Mouse (Mus musculus) frontal cortex, postnatal 14 days (tissue): ENCODE measurements at regions not wholly inside any gene's neighbourhood (a gene's known extent, or its start where the extent isn't known, plus 50 kb on each side); places are given as distances from the start of the nearest gene placed in this dataset.

Source experiments
- DNase-seq, 2 experiments: peaks; one replicate each; pipeline ENCODE4 v3.0.0; 2022; ENCODE audit warnings: low spot score in 2 of 2

GRCm38 (mm10) chr12:26244701-26245100 is 170.4 kb downstream of the Rnf144a start:
- no peak for DNase-seq

DNA sequence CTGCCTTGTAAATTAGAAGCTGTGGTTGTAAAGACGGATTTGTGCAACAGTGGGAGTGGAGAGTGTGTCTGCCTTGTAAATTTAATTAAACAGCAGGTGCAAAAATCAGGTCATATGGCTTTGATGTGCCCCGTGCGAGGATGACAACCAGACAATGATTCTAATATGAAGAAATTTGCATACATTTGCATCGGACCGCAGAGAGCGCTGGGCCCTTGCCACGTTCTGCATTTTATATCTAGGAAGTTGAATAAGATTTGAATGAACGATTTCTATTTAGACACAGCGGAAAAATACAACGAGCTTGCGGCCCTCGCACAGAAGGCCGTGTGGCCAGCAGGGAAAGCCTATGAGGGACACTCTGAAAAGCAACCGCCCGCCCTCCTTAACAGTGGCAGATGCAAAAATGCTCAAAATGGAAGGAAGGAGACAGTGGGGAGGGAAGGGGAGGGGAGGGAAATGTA is 187.5 kb downstream of the Rnf144a start:
- peak; percentile 12 to 26 for DNase-seq

- peak in 1 of 2 experiments; percentile 52 for DNase-seq
Observed at GRCm38 (mm10) chr12:26226363-26226762, 188.7 kb downstream of the Rnf144a start.

- no peak for DNase-seq
Observed at GRCm38 (mm10) chr12:26212447-26212846, 202.6 kb downstream of the Rnf144a start.

DNA sequence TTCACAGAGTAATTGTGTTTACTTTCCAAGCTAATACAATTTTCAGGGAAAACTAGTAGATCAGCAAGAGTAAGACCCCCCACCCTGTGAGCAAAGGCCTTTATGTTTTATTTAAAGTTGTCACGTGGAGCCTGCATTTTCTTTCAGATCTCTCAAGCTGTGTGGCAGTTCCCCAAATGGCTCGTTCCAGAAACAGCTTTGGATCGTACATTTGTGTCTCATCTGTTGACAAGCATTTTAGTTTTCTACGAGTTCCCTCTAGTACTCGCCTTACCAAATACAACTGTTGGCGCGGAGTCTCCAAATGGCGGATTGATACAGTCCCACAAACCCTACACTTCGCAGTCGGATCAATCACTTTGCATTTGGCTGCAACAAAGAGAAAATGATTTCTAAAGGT is 203.6 kb downstream of the Rnf144a start:
- DNase-seq, result peak in 1 of 2 experiments; percentile 8

- DNase-seq, result no peak
Observed at GRCm38 (mm10) chr12:26206751-26207150, 208.3 kb downstream of the Rnf144a start.

DNA sequence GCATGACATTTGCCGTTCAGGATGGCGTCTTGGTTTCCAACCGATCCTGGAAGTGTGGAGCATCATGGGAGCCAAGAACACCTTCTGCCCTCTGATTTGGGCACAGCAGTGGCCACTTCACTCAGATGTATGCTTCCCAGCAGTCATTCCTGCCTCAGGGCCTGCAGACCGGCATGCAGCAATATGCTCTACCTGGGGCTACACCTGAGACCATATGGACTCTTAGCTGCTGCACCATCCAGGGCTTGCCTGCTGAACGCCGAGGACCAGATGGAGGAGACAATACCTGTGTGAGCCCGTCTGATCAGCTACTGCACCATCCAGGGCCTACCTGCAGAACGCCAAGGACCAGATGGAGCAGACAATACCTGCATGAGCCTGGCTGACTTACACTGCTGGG is 209.0 kb downstream of the Rnf144a start:
- no peak for DNase-seq

DNA sequence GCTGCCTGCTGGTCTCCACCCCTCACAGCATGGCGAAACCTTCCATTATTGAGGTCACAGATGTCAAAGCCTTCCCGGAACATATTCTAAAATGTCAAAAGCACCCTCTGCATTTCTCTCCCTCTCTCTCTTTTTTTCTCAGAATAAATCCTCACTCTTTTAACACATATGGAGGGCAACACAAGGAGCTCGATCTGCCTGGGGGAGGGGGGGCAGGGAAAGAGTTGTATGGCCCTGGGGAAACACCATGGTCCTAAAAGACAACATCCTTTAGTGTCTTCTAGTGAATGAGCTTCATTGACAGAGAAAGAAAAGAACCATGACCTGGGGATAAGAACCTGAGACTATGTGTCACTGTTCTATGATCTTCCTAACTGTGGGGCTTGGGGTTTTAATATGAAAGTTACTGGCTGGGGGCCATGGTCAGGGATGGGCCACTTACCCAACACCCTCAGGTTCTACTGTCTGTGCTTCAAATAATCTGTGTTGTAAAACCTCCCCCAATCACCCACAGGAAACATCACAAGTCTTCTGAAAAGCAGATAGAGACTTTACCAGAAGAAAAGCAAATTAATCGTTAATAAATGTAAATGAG is 223.0 kb downstream of the Rnf144a start:
- no peak for DNase-seq

- no peak for DNase-seq
Observed at GRCm38 (mm10) chr12:26191268-26191981, 223.6 kb downstream of the Rnf144a start.

DNA sequence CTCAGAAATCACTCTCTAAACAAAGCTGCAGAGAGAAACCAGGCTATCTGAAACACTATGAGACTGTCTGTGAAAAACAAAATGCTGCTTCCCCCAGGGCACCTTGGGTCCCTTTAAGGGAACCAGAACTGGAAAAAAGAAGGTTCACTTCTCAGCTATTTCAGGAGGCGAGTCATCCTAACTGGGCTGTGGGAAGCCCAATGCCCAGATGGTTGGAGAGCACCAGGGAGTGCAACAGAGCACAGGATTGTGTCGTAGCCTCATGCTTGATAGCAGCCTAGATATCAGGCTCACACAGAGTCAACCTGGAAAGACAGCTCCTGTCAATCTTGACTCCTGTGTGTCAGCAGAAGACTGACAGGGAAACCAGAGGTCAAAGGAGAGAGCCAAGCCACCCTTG is 226.1 kb downstream of the Rnf144a start:
- no peak for DNase-seq

GRCm38 (mm10) chr12:26187091-26187862 is 227.8 kb downstream of the Rnf144a start:
- DNase-seq, result no peak

- DNase-seq, result no peak
Observed at GRCm38 (mm10) chr12:26184701-26185460, 230.2 kb downstream of the Rnf144a start.

DNA sequence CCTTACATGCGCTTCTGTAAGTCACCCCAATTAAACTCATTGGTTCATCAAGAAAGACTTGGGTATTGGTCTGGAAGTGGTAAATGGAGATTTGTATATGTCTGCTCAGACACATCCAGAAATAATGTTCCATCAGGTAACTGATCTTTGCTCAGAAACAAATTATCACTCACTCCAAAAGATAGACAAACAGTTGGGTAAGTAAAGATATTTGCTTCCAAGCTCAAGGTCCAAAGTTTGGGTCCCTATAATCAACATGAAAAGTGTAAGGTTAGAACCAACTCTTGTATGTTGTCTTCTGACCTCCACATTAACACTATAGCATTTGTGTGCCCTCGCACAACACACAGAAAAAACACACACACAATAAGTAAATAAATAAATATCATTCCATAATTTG is 232.0 kb downstream of the Rnf144a start:
- no peak for DNase-seq

DNA sequence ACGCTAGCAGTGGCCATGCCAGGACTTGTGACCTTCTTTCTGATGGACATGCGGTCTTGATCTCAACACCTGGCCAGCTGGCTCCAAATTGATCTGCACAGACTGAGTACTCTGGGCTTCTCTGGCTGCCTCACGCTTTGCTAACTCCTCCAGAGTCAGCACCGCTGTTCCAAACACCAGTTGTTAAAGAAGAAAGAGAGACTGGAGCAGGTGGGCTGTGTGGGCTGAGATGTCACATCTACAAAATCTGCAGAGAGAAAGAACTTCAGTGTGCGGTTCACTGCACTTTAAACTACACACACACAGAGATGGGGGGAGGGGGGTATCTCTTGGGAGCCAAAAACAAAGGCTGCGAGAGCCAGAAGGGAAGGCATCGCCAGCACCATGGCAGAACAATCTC is 234.2 kb downstream of the Rnf144a start:
- peak in 1 of 2 experiments; percentile 23 for DNase-seq

- DNase-seq, result no peak
Observed at GRCm38 (mm10) chr12:26176231-26176662, 238.8 kb downstream of the Rnf144a start.

DNA sequence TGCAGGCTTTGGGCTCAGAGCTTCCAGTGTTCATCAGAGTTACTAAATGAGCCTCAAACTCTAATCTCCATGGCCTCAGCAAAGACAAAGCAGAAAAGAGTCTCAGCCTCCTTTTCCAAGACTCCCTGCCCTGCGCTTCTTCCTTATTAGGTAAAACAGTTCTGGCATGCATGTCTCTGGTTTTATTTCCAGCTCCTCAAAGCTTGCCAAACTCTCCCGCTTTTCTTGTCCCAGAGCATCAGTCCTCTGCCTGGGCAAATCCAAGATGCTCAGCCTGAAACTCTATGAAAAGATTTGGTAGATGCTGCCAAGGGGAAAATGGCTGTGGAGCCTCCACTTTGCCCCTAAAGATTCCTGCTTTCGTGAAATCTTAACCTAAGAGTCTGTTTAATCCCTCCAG is 251.6 kb downstream of the Rnf144a start:
- no peak for DNase-seq

DNA sequence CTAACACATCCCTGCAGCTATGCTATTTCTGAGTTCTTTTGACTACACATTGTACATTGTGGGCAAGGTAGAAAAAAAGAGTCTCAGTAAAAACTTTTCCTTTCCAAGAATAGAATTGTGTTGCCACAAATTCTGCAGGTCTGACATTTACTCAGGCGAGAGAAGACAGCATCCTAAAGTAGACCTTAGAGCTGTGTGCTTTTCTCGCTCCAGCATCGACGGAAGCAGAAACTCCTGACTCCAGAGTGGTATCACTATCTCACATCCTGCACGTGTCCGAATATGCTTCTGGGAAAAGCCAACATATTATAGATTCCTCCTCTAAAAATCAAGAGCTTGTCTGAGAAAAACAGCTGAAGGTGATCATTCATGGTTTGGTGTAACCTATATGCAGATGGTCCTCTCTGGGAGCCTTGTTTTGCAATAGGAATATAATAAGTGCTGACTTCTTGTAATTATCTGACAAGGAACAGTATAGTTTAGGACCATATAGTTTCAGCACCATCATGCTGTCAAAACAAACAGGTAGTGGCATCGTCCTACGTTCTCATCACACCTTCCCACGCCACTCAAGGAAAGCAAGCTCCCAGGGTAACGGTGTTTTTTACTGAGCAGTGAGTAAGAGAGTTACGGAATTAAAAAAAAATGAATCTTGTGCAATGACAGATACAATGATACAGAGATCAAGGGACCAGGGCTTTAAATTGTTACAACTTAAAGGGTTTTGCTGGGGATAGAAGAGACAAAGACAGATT is 254.0 kb downstream of the Rnf144a start:
- no peak for DNase-seq

GRCm38 (mm10) chr12:26152992-26153391 is 262.1 kb downstream of the Rnf144a start:
- no peak for DNase-seq

DNA sequence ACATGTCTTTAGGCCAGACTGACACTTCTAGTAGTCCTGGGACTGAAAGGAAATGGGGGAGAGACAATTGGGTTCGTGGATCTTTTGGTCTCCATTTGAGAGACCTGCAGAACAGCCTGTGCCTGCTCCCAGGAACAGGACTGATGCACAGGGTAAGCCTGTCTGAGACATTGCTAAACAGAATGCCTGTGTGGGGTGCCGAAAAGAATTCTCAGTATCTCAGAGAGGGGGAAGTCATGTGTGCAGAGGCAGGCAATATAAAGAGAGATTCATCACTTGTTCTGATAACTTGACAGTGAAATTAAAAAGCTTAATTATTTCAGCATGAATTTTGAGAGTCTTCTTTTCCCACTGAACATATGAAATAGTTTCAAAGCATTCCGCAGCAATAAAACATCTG is 268.7 kb downstream of the Rnf144a start:
- DNase-seq, result no peak

DNA sequence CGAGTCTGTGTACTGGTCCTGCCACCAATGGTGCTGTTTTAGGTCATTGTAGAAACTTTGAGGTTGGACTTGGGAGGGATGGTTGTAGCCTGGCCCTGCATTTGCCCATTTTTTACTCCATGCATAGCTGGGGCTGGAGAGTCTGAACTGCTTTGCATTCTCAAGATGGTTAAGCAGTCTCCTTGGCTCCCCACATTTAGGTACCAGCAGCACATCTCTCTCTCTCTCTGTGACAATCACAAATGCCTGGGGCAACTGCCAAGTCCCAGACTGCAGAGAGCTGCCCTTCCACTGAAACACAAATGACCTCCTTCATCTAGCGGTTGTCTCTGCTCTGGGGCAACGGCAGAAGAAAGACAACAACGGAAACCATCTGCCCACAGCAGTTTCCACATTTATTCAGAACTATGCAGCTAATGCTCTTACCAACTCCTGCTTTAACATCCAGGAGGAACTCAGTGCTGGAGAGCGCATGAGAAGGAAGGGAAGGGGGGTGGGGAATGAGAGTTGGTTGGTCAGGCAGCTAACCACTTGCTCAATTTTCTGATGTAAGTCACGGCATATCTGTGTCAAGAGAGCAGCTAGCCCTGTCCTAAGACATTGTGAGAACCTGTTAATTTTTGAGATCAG is 269.9 kb downstream of the Rnf144a start:
- no peak for DNase-seq

GRCm38 (mm10) chr12:26144616-26145015 is 270.4 kb downstream of the Rnf144a start:
- no peak for DNase-seq
